Mouse (Mus musculus) stomach, postnatal 0 days (tissue): ENCODE measurements around the gene Rrp1b. TPM values are rescaled to one million over a fixed set of nuclear protein-coding genes. Genes with fewer than 3 reads are reported as not detected.

Source experiments
- ATAC-seq: fragments of 200-750 bp; cut with Nextera tagmentation; 2 replicates; pipeline ENCODE4 v1.8.0; 2017; ENCODE audit not compliant: low FRiP score, low TSS enrichment
- DNase-seq: peaks from one replicate; pipeline ENCODE4 v3.0.0-alpha.2; 2016; ENCODE audit warnings: low spot score
- H3K27ac ChIP-seq: fragments of 300-500 bp; sonication (generic); replicated peaks from 2 replicates; pipeline ENCODE4 v1.5.1; 2014; ENCODE audit warnings: mild to moderate bottlenecking, control low read depth
- H3K27me3 ChIP-seq: fragments of 300-500 bp; sonication (generic); 2 replicates; pipeline ENCODE4 v1.6.1; 2014; ENCODE audit warnings: low read length; ENCODE audit not compliant: control insufficient read depth, insufficient read depth
- H3K36me3 ChIP-seq: fragments of 300-500 bp; sonication (generic); 2 replicates; pipeline ENCODE4 v1.6.1; 2014; ENCODE audit warnings: low read length, mixed read lengths; ENCODE audit not compliant: control insufficient read depth, insufficient read depth
- H3K4me1 ChIP-seq: fragments of 300-500 bp; sonication (generic); replicated peaks from 2 replicates; pipeline ENCODE4 v1.6.1; 2014; ENCODE audit warnings: antibody characterized with exemption; ENCODE audit not compliant: control insufficient read depth, insufficient read depth
- H3K4me2 ChIP-seq: fragments of 300-500 bp; sonication (generic); replicated peaks from 2 replicates; pipeline ENCODE4 v1.6.1; 2014; ENCODE audit warnings: low read depth, mild to moderate bottlenecking, control low read depth, moderate library complexity
- H3K4me3 ChIP-seq: fragments of 300-500 bp; sonication (generic); 2 replicates; pipeline ENCODE4 v1.5.1; 2014; ENCODE audit warnings: low read depth, low read length, control low read depth
- H3K9ac ChIP-seq: fragments of 300-500 bp; sonication (generic); 2 replicates; pipeline ENCODE4 v1.6.1; 2014; ENCODE audit warnings: mild to moderate bottlenecking, low read length, control low read depth, mixed read lengths
- H3K9me3 ChIP-seq: fragments of 300-500 bp; sonication (generic); 2 replicates; pipeline ENCODE4 v1.6.1; 2016; ENCODE audit warnings: low read length; ENCODE audit not compliant: control insufficient read depth
- CTCF ChIP-seq: IDR thresholded peaks from 2 replicates; pipeline ENCODE4 v1.5.1; 2016; ENCODE audit warnings: antibody characterized with exemption, low read depth, mild to moderate bottlenecking, moderate library complexity
- EP300 ChIP-seq: optimal IDR thresholded peaks from 2 replicates; pipeline ENCODE3; 2016; ENCODE audit warnings: antibody characterized with exemption
- WGBS: fragments of 180-500 bp; shearing (Covaris S2); extraction: QIAGEN DNeasy Blood & Tissue Kit; methylation state at CpG from one replicate; pipeline ENCODE4 v1.1.7; 2014; 5-methylcytosine and 5-hydroxymethylcytosine counted together
- polyA plus RNA-seq: library from polyadenylated mRNA; unstranded; fragments of >200 nt; fragmentation: Nextera tagmentation; extraction: Ambion mirVana; gene quantifications from 2 replicates; pipeline ENCODE4 v1.2.1, GENCODE M21; 2015

Rrp1b gene
- polyA plus RNA-seq, 1 experiment from 2014 or later, result 18.6 TPM

- H3K4me1 ChIP-seq, result no peaks in the 10 kb centered on the region
- H3K4me3 ChIP-seq, result no peak overlapping the region
- ATAC-seq (no peak), DNase-seq (no peak)
- H3K27ac ChIP-seq, result no peak overlapping the region
- no peak overlapping the region for H3K9ac ChIP-seq
- 54% methylated on average over 8 of the region's 8 CpGs for WGBS
- no peak overlapping the region for H3K4me2 ChIP-seq
- no peaks in the 10 kb centered on the region for H3K9me3 ChIP-seq
- TF ChIP-seq CTCF, result no peak
- no peak for TF ChIP-seq EP300
- no peaks in the 10 kb centered on the region for H3K27me3 ChIP-seq
- no peaks in the 10 kb centered on the region for H3K36me3 ChIP-seq
These were observed 12.8 kb upstream of the Rrp1b start for GRCm38 (mm10) chr17:32023088-32023487.

DNA sequence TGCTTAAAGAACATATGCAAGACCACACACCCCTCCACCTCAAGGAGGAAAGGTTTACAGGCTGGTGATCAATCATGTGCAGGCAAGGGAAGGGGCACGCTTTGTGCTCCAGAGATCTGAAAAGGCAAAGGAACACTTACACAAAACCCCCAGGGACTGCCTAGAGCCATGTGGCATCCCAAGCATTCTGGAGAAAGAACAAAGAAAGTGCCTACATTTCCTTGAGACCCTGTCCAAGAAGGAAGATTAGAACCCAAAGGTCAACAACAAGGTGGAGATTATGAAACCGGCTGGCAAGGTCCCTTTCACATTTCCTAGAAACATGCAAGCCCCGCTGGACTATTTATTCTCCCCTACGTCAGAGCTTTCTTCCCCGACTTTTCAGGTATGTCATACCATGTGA, 11.2 kb upstream of the Rrp1b start:
- H3K4me2 ChIP-seq, result no peak overlapping the region
- WGBS, result 33% methylated on average over 5 of the region's 5 CpGs
- no peak overlapping the region for H3K4me3 ChIP-seq
- H3K9ac ChIP-seq, result no peak overlapping the region
- no peaks in the 10 kb centered on the region for H3K4me1 ChIP-seq
- ATAC-seq, result peak; percentile 38; the same call in 1 of the 2 replicates
- no peaks in the 10 kb centered on the region for H3K27me3 ChIP-seq
- no peaks in the 10 kb centered on the region for H3K36me3 ChIP-seq
- H3K27ac ChIP-seq, result no peak overlapping the region
- TF ChIP-seq CTCF, result no peak
- no peaks in the 10 kb centered on the region for H3K9me3 ChIP-seq
- DNase-seq, result peak; percentile 34

DNA sequence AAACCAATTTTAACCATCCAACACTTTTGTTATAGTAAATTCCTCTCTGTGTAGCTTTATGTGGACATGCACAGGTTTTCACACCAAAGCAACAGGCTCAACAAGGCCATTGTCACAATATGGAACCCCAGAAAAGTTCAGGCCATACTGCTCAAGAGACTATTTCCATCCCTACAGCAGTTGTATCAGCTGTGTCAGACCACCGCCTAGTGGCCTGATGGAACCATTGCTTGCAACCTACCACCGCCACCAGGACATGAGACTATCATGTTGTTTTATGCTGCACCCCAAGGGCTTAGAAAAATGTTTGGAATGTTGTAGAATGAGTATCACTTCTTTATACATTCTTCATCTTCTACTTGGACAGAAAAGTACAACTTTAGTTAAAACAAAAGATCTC, 10.5 kb upstream of the Rrp1b start:
- WGBS, result 18% methylated on average over 2 of the region's 2 CpGs
- Histone ChIP-seq H3K4me1 (no peaks in the 10 kb centered on the region), H3K9me3 (no peaks in the 10 kb centered on the region), H3K4me2 (no peak overlapping the region), H3K27ac (no peak overlapping the region), H3K27me3 (no peaks in the 10 kb centered on the region), H3K4me3 (no peak overlapping the region), H3K9ac (no peak overlapping the region), H3K36me3 (no peaks in the 10 kb centered on the region)
- DNase-seq (peak; percentile 74), ATAC-seq (peak; percentile 81)
- TF ChIP-seq CTCF (peak; percentile 98), EP300 (no peak)

DNA sequence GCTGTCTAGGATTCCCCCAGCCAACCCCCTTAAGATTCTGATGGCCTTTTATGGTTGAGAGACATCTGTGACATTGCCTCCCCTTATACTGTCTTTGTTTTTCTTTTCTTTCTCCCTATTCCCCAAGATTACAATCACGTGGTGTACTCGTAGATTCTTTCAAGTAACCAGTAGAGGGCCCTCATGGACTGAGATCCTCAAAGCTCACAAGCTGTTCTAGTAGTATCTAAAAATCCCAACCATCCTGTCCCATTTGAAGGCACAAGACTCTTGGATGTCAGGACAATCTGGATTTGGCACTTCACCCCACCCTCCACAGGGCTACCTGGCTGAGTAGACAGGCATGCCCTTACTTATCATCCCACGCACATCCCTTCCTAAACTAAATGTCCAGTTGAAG, 8.2 kb upstream of the Rrp1b start:
- H3K36me3 ChIP-seq, result no peaks in the 10 kb centered on the region
- peak; percentile 7; the same call in 1 of the 2 replicates for ATAC-seq
- no peaks in the 10 kb centered on the region for H3K9me3 ChIP-seq
- no peaks in the 10 kb centered on the region for H3K4me1 ChIP-seq
- H3K27ac ChIP-seq, result no peak overlapping the region
- no peaks in the 10 kb centered on the region for H3K27me3 ChIP-seq
- no peak overlapping the region for H3K9ac ChIP-seq
- WGBS, result 31% methylated on average over 3 of the region's 3 CpGs
- no peak for DNase-seq
- TF ChIP-seq EP300, result no peak
- peak; percentile 85 for TF ChIP-seq CTCF
- no peak overlapping the region for H3K4me2 ChIP-seq
- no peak overlapping the region for H3K4me3 ChIP-seq

DNA sequence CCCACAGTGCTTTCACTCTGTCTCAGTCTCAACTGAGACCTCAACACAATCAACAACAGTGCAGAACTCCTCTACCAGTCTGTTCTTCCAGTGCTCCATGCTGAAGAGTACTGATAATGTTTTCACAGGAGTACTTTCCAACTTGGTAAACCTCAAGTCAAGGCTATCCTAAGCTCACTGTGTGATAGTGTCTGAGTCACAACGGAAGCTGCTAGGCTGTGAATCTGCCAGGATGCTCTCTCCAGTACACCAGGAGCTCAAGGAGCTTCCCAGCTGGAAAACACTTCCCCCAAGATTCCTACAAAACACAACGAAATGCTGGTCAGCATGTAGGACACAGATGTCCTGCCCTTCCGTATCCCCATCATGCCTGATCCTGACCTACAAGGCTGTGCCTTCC, 7.6 kb upstream of the Rrp1b start:
- DNase-seq, result no peak

DNA sequence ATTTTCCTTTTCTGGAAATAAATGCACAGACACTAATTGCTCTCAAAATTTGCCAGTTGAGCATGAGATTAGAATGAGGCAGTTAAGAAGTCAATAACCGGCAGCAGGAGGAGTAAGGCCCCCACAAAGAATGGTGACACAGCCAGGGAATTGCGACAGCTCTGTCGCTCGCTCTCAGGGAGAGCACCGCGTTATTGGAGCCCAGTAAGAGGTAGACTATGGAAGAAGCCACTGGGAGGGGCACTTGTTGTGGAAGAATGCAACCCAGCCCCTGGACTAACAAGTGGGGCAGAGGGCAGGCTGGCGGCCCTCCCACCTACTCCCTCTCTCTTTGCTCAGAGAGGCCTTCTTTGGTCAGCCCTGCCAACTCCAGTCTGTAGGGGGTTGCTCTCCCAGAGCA, 4.2 kb upstream of the Rrp1b start:
- TF ChIP-seq EP300 (no peak), CTCF (no peak)
- DNase-seq (no peak), ATAC-seq (no peak)
- WGBS, result 53% methylated on average over 7 of the region's 7 CpGs
- H3K4me1 ChIP-seq, result 0 out of 2 replicates have a peak, but pooled peaks cover 4% of the 10 kb centered on the region
- H3K9ac ChIP-seq, result no peak overlapping the region
- H3K4me3 ChIP-seq, result no peak overlapping the region
- H3K9me3 ChIP-seq, result no peaks in the 10 kb centered on the region
- no peak overlapping the region for H3K27ac ChIP-seq
- no peaks in the 10 kb centered on the region for H3K27me3 ChIP-seq
- H3K4me2 ChIP-seq, result no peak overlapping the region
- no peaks in the 10 kb centered on the region for H3K36me3 ChIP-seq

More for the DNA sequence above, 7.6 kb upstream of the Rrp1b start:
- no peak overlapping the region for H3K4me2 ChIP-seq
- ATAC-seq, result no peak
- H3K36me3 ChIP-seq, result no peaks in the 10 kb centered on the region
- H3K9ac ChIP-seq, result no peak overlapping the region; the same call in 1 of the 2 replicates
- no peaks in the 10 kb centered on the region for H3K9me3 ChIP-seq
- H3K27me3 ChIP-seq, result no peaks in the 10 kb centered on the region
- no peak overlapping the region for H3K4me3 ChIP-seq
- WGBS, result 77% methylated on average over 3 of the region's 3 CpGs
- H3K27ac ChIP-seq, result no peak overlapping the region
- H3K4me1 ChIP-seq, result no peaks in the 10 kb centered on the region
- TF ChIP-seq CTCF, result no peak
- no peak for TF ChIP-seq EP300
